Comparison of ENCODE assay signal across 8 mouse cellular contexts in genomic region chr13:28416231-28416630, GRCm38 (mm10).
DNase-seq lines count a peak whose midpoint lies in the region; ATAC-seq and TF ChIP-seq lines count a peak whose summit lies in the region.

No protein-coding gene starts in this region.

- intact Hi-C loops in heart, postnatal 14 days (cut with DNase I) = loop anchor here (2.0 to 10.0 kb wide), 5 partner anchors 301 to 1419 kb away; partner anchors contain the start of gene Sox4

- peak overlapping the region; percentile 96 for H3K27ac ChIP-seq in lung, embryonic 14.5 days (ENCODE audit: low read depth)
- peak overlapping the region; percentile 93 for H3K27ac ChIP-seq in forebrain, embryonic 12.5 days
- peak overlapping the region; percentile 91 for H3K27ac ChIP-seq in layer of hippocampus, adult 2 months
- peak overlapping the region; percentile 91 for H3K27ac ChIP-seq in midbrain, embryonic 11.5 days (ENCODE audit: low read depth, low read length)
- H3K27ac ChIP-seq in stomach, embryonic 15.5 days = peak overlapping the region; percentile 97

- peak; percentile 71 for DNase-seq in lung, embryonic 14.5 days
- no peak for DNase-seq in lung, adult 18-20 months
- peak; percentile 34 to 46 for DNase-seq in heart, postnatal 14 days
- DNase-seq in layer of hippocampus, adult 2 months (ENCODE audit: low spot score in 2 of 2) = peak; percentile 48 to 77
- DNase-seq in midbrain, embryonic 11.5 days (ENCODE audit: low spot score, missing footprints) = peak; percentile 94
- DNase-seq in spleen, adult 18-20 months = no peak

- WGBS in lung, embryonic 14.5 days = 15% methylated on average over 6 of the region's 6 CpGs
- 5% methylated on average over 6 of the region's 6 CpGs for WGBS in forebrain, embryonic 12.5 days
- WGBS in midbrain, embryonic 11.5 days = 5% methylated on average over 6 of the region's 6 CpGs
- 8% methylated on average over 6 of the region's 6 CpGs for WGBS in stomach, embryonic 15.5 days

- no peak for ATAC-seq in lung, embryonic 14.5 days (ENCODE audit: insufficient read depth)
- ATAC-seq in forebrain, embryonic 12.5 days (ENCODE audit: low FRiP score) = peak; percentile 95
- ATAC-seq in midbrain, embryonic 11.5 days (ENCODE audit: low FRiP score) = peak; percentile 97
- ATAC-seq in stomach, embryonic 15.5 days (ENCODE audit: insufficient read depth, low FRiP score, low read depth) = no peak

- no peaks in the 10 kb centered on the region for H3K9me3 ChIP-seq in lung, embryonic 14.5 days (ENCODE audit: low read depth, low read length)
- no peaks in the 10 kb centered on the region for H3K9me3 ChIP-seq in forebrain, embryonic 12.5 days
- no peaks in the 10 kb centered on the region for H3K9me3 ChIP-seq in midbrain, embryonic 11.5 days (ENCODE audit: control insufficient read depth, low read length)
- H3K9me3 ChIP-seq in stomach, embryonic 15.5 days = no peaks in the 10 kb centered on the region

- TF ChIP-seq CTCF in lung, embryonic 14.5 days (IDR thresholded peaks at IDR 0.05; ENCODE audit: low read depth) = no peak
- no peak for TF ChIP-seq CTCF in layer of hippocampus, adult 2 months (conservative IDR thresholded peaks at IDR 0.05)

- H3K36me3 ChIP-seq in lung, embryonic 14.5 days (ENCODE audit: insufficient read depth) = no peaks in the 10 kb centered on the region
- no peaks in the 10 kb centered on the region for H3K36me3 ChIP-seq in forebrain, embryonic 12.5 days (replicated peaks)
- no peaks in the 10 kb centered on the region for H3K36me3 ChIP-seq in midbrain, embryonic 11.5 days (ENCODE audit: control insufficient read depth, insufficient read depth, low read length)
- no peaks in the 10 kb centered on the region for H3K36me3 ChIP-seq in stomach, embryonic 15.5 days

- peaks cover 35% of the 10 kb centered on the region for H3K4me1 ChIP-seq in lung, embryonic 14.5 days (ENCODE audit: insufficient read depth)
- peaks cover 53% of the 10 kb centered on the region for H3K4me1 ChIP-seq in forebrain, embryonic 12.5 days
- H3K4me1 ChIP-seq in midbrain, embryonic 11.5 days (ENCODE audit: control insufficient read depth, insufficient read depth, low read length) = peaks cover 41% of the 10 kb centered on the region
- H3K4me1 ChIP-seq in stomach, embryonic 15.5 days = peaks cover 23% of the 10 kb centered on the region

- no peaks in the 10 kb centered on the region for H3K27me3 ChIP-seq in lung, embryonic 14.5 days (ENCODE audit: insufficient read depth, low read length)
- no peaks in the 10 kb centered on the region for H3K27me3 ChIP-seq in forebrain, embryonic 12.5 days
- H3K27me3 ChIP-seq in midbrain, embryonic 11.5 days (ENCODE audit: control insufficient read depth, insufficient read depth, low read length) = no peaks in the 10 kb centered on the region
- no peaks in the 10 kb centered on the region for H3K27me3 ChIP-seq in stomach, embryonic 15.5 days (replicated peaks)

- H3K9ac ChIP-seq in lung, embryonic 14.5 days = no peak overlapping the region
- H3K9ac ChIP-seq in forebrain, embryonic 12.5 days = no peak overlapping the region
- no peak overlapping the region for H3K9ac ChIP-seq in midbrain, embryonic 11.5 days (ENCODE audit: low read length)
- no peak overlapping the region for H3K9ac ChIP-seq in stomach, embryonic 15.5 days

- H3K4me2 ChIP-seq in lung, embryonic 14.5 days = peak overlapping the region; percentile 60; the same call in 1 of the 2 replicates
- peak overlapping the region; percentile 49 for H3K4me2 ChIP-seq in forebrain, embryonic 12.5 days
- H3K4me2 ChIP-seq in midbrain, embryonic 11.5 days = peak overlapping the region; percentile 36; the same call in 1 of the 2 replicates
- peak overlapping the region; percentile 1; the same call in 1 of the 2 replicates for H3K4me2 ChIP-seq in stomach, embryonic 15.5 days

- H3K4me3 ChIP-seq in lung, embryonic 14.5 days (ENCODE audit: low read depth, low read length) = no peak overlapping the region
- no peak overlapping the region for H3K4me3 ChIP-seq in forebrain, embryonic 12.5 days (replicated peaks)
- peak overlapping the region; percentile 69 for H3K4me3 ChIP-seq in layer of hippocampus, adult 2 months
- no peak overlapping the region for H3K4me3 ChIP-seq in midbrain, embryonic 11.5 days (ENCODE audit: low read depth, low read length)
- no peak overlapping the region for H3K4me3 ChIP-seq in stomach, embryonic 15.5 days (replicated peaks)

Comparison
In these comparisons a context has a peak if more than half of its experiments do, and no peak if none do; other contexts are left out.
1. DNase-seq: peak in lung, embryonic 14.5 days (single experiment), heart, postnatal 14 days (2 of 2), layer of hippocampus, adult 2 months (2 of 2) and midbrain, embryonic 11.5 days (single experiment); none in lung, adult 18-20 months (0 of 2) and spleen, adult 18-20 months (0 of 2).
2. ATAC-seq: peak in forebrain, embryonic 12.5 days (single experiment) and midbrain, embryonic 11.5 days (single experiment); none in lung, embryonic 14.5 days (single experiment) and stomach, embryonic 15.5 days (single experiment).
3. H3K4me2 ChIP-seq: peak in every context shown above with its lines; median percentile 60 in lung, embryonic 14.5 days; 49 in forebrain, embryonic 12.5 days; 36 in midbrain, embryonic 11.5 days; 1 in stomach, embryonic 15.5 days.
4. Peak in every context shown above with its lines, with median percentiles within 50 percentile points of each other: H3K27ac ChIP-seq.